Mouse (Mus musculus) thymus, postnatal 10 days (tissue): ENCODE measurements at regions not wholly inside any gene's neighbourhood (a gene's known extent, or its start where the extent isn't known, plus 50 kb on each side); places are given as distances from the start of the nearest gene placed in this dataset.

Source experiments
- DNase-seq, 2 experiments: peaks; one replicate each; pipeline ENCODE4 v3.0.0; 2021; ENCODE audit warnings: low spot score in 2 of 2

DNA sequence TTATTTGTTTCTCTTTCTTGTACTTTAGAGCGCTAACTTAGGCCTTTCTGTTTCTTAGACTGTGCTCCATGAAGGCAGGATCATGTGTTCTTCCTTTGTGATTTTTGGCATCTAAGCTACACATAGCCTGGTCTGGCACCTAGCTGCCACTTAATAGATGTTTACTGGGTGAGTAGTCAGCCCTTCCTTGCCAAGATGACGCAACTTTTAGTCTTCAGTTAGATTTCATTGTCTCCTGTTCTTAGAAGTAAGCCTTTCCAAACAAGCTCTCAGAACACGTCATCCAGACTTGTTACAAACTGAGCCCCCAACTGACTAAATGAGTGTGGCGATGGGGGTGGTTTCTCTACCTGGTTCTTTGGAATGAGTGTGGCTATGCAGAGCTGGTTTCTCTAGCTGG, 85.4 kb upstream of the Rapgef5 start:
- DNase-seq: no peak

DNA sequence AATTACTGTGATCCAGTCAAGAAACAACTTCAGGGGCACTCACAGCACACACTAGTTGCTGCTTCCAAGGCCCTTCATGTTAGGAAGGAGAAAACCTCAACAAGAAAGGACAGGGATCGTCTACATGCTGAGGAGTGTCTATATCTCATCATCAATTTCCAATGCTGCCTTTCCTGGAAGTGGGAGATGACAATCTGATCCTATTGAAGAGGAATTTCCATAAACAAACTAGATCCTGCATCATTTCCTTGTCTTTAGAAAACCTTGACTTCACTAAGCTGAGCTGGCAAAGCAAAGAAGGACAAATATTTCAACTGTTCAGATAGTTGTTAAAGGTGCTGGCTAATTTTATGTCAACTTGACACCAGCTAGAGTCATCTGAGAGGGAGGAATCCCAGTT, 83.5 kb upstream of the Rapgef5 start:
- DNase-seq: no peak

DNA sequence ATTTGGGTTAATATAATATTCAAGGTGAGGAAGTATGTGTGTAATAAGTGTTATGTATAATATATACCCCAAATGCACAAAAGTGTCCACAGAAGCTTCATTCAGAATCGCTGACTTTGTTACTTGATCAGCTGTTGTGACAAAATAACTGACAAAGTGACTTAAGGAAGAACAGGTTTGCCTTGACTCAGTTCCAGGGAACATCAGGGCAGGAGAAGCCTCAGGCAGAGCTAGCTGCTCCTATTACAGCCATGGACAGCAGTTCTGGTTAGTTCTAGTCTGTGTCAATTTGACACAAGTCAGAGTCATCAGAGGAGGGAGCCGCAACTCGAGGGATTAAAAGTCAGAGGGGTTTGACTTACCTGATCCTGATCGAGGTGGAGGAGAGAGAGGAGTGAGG, 79.3 kb upstream of the Rapgef5 start:
- no peak for DNase-seq

GRCm38 (mm10) chr12:117439015-117439605, 77.2 kb upstream of the Rapgef5 start:
- no peak for DNase-seq

GRCm38 (mm10) chr12:117444247-117444989, 71.9 kb upstream of the Rapgef5 start:
- DNase-seq: no peak

GRCm38 (mm10) chr12:117447223-117447622, 69.1 kb upstream of the Rapgef5 start:
- DNase-seq: peak; percentile 65 to 73

GRCm38 (mm10) chr12:117447843-117448728, 68.2 kb upstream of the Rapgef5 start:
- no peak for DNase-seq

GRCm38 (mm10) chr12:117449080-117449479, 67.2 kb upstream of the Rapgef5 start:
- DNase-seq: no peak

- DNase-seq: no peak
These were observed 66.2 kb upstream of the Rapgef5 start for GRCm38 (mm10) chr12:117450106-117450505.

DNA sequence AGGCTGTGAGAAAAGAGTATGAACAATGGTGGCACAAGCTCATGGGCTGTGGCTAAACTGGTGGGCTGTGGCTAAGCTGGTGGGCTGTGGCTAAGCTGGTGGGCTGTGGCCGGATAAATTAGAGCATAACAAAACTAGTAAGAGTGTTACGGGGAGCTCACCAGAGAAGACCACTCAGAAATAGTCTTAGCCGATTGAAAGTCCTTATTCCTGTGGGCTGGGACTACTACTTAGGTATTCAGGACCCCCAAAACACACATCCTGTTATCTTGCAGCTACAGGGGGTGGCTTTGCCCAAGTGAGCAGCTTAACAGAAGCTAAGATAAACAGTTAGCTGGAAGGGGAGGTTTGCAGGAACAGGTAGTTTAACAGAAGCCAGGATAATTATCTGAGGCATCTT, 65.4 kb upstream of the Rapgef5 start:
- DNase-seq: no peak

GRCm38 (mm10) chr12:117451441-117451840, 64.8 kb upstream of the Rapgef5 start:
- DNase-seq: peak; percentile 27 to 39

- DNase-seq: no peak
These were observed 60.5 kb upstream of the Rapgef5 start for GRCm38 (mm10) chr12:117455800-117456199.

- DNase-seq: no peak
These were observed 57.9 kb upstream of the Rapgef5 start for GRCm38 (mm10) chr12:117458132-117459070.

DNA sequence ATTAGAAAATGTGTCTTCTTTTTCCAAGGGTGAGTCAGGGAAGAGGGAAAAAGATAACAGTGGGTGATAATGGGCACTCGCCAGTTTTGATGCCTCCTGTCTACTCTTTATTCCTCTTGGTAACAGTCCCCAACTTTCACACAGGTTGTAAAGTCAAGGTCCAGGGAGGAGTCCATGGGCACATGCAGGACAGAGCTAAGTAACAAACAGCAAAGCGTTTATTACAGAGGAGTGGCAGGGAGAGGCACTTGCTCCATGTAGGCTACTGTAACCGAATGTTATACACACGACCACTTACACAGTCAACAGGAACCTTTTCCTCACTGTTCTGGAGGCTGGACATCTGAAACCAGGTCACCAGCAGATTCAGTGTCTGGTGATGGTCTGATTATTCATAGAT, 56.7 kb upstream of the Rapgef5 start:
- no peak for DNase-seq

DNA sequence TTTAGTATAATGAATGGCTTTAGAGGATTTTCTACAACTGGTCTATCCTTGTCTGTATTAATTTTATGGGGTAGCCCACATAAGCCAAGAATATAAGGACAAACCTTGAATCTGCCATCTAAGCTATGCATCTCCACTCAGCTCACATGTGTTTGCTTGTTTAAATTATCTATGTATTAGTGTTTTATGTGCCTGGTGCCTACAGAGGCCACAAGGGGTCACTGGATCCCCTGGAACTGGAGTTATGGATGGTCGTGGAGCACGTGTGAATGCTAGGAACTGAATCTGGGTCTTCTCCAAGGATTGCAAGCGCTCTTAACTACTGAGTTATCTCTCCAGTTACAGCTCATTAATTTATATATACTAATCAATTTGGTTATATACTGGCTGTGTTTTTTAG, 51.1 kb upstream of the Rapgef5 start:
- no peak for DNase-seq

DNA sequence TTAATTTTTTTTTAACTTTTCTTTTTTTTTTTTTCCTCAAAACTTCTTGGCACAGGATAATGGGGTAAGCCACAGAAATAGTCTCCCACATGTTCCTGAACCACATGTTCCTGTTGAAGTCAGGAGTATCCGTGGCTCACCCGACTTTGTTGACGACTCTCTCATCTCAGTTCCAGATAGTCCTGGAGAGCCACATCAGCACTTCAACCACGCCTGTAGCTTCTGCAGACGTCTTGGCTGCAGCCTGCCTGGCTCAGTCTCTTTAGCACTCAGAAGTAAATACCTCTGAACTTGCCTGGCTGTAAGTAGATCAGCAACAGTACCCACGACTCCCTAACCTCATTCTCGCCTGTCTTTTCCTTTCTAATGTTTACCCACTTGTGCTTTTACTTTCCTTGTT, 50.3 kb upstream of the Rapgef5 start:
- no peak for DNase-seq
